Mouse (Mus musculus) layer of hippocampus, adult 8-10 months (tissue): ENCODE results near the gene Bhlhe23. TPM values are rescaled to one million over a fixed set of nuclear protein-coding genes. Genes with fewer than 3 reads are reported as not detected.

Source experiments
- DNase-seq, 2 experiments: peaks; one replicate each; pipeline ENCODE4 v3.0.0; 2022; ENCODE audit warnings: low spot score in 2 of 2
- total RNA-seq, 4 experiments: library from RNA; stranded (reverse); gene quantifications; 2 replicates each; pipeline ENCODE4 v1.2.4; 2022

The Bhlhe23 gene
- total RNA-seq, 4 experiments from 2014 or later = not detected

DNA sequence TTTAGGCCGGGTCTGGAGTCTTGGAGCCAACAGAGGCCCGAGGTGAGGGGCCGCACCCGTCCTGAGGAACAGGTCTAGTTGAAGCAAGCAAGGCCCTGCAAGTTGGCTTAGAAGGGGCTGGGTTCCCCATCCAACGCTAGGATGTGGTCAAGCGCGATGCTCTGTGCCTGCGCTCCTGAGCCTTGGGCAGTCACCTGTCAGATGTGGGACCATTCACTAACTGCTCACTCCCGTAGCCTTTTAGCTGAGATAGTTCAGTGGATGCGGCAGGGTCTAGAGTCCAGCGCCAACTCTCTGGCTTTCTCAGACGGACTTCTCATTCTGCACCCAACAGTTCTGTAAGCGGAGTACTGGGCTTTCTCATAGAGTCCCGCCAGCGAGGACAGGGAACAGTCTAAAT lies 1.1 kb downstream of the Bhlhe23 start:
- DNase-seq = no peak

GRCm38 (mm10) chr2:180775223-180775622 lies 1.5 kb downstream of the Bhlhe23 start:
- no peak for DNase-seq

- no peak for DNase-seq
These were observed 11.0 kb downstream of the Bhlhe23 start for GRCm38 (mm10) chr2:180765713-180766112.

GRCm38 (mm10) chr2:180764986-180765385 lies 11.7 kb downstream of the Bhlhe23 start:
- no peak for DNase-seq

DNA sequence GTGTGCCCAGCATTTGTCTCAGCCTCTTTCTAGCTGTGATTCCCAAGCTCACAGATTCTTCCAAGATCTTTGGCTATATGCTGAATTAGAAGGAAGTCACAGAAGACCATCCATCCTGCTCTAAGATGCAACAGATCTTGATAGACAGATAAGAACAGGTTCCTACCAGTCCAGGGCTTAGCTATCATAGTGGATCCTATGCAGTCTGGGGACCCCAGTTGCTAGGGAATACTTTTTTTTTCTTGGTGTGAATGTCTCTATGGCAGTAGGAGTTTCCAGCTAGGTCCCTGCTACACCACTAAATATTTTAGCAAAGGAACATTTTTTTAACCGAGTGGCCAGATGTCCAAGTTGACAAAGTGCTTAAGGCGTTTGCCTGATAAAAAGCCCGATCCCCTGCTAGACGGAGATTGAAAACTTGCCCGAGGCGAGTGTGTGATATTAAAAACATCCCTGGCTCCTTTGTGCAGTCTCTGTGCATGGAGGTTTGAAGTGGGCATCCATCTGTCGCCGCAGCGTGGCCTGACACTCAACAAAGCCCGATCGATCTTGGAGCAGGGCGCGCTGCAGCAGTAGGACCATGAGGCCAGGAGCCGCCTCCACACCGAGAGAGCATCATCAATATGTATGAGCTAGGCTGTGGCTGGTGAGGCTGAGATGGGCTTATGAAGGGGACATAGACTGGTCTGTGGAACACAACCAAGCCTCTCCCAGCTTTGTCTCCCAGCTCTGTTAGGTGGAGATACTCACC lies 18.0 kb downstream of the Bhlhe23 start:
- DNase-seq = no peak

DNA sequence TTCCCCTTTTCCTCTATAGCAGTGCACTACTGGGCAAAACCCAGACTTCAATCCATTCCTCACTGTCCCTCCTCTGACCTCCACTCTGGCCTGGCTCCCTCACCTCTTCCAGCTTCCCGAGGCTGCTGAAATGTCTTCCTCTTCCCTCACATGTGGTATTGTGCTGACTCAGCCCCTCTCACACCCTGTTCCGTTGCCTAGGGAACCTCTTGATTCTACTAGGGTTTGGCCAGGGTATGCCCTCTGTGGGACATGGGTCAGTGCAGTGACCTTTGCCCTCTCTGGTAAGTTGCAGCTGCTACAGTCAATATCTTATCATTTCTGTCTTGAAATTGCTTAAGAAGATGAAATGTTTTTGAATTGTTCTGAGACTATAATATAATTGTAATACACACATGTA lies 19.9 kb downstream of the Bhlhe23 start:
- DNase-seq = no peak

DNA sequence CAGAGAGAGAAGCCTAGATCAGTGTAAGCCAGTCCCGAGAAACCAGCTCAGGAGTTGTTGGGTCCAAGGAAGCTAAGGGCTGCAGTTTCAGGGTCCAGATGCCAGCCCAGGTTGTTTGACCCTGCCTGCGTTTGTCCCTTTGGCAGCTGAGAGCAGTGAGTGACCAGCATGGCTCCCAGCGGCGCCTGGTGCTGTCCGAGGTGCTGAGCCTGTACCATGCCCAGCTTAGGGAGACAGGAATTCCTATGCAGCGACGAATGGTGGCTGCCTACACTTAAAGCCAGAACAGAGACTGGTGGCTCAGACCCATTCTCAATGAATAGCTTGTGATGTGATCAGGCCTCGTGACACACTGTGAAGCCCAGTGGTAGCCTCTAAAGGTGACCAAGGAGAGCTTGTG lies 20.8 kb downstream of the Bhlhe23 start:
- no peak for DNase-seq

- no peak for DNase-seq
These were observed 21.6 kb downstream of the Bhlhe23 start for GRCm38 (mm10) chr2:180754976-180755688.

DNA sequence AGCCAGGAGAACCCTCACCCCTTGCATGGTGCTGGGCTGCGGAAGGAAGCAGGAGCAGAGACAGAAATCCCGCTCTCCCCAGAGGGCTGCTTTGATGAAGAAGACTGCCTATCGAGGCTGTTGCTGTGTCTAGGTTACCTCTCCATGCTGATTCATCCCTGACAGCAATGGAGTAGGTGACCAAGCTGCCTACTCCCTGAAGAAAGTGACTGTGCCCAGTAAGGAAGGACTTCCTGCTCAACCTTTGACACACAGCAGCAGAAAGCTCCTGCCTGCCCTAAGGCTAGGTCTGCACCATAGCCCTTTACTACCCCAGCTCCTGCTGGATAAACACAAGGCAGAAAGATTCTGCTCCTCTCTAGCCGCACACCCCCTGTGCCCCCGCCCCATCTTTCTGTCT lies 27.8 kb downstream of the Bhlhe23 start:
- no peak for DNase-seq

DNA sequence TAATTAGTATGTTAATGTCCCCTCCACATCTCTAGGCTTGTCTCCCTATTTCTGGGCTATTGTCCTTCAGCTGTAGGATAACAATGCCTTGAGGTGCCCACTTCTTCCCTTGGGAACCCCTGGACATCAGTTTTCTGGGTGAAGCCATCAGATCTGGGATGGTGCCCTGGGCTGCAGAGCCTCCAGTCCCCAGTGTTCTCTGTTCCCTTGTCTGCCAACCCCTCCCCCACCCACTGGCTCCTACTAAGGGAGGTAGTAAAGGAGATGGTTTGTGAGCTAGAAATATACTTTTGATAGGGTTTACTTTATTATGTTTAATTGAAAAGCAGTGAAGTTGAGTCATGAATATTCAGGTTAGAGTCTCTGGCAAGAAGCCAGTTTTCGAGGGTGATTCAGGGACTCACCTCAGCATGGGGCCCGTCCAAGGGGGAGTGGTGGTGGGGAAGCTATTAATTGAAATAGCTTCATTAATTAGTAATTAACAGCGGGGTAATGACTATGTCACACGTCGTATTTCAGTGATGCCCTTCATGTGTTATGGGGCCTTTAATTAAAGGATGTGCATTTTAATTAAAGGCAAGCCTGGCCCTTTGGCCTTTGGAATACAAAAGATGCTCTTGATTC lies 30.0 kb downstream of the Bhlhe23 start:
- DNase-seq = no peak

- DNase-seq = peak; percentile 52 to 85
These were observed 31.3 kb downstream of the Bhlhe23 start for GRCm38 (mm10) chr2:180745248-180745927.

- DNase-seq = no peak
These were observed 33.4 kb downstream of the Bhlhe23 start for GRCm38 (mm10) chr2:180743321-180743720.

- DNase-seq = no peak
These were observed 33.9 kb downstream of the Bhlhe23 start for GRCm38 (mm10) chr2:180742820-180743219.

GRCm38 (mm10) chr2:180741421-180741820 lies 35.3 kb downstream of the Bhlhe23 start:
- no peak for DNase-seq

DNA sequence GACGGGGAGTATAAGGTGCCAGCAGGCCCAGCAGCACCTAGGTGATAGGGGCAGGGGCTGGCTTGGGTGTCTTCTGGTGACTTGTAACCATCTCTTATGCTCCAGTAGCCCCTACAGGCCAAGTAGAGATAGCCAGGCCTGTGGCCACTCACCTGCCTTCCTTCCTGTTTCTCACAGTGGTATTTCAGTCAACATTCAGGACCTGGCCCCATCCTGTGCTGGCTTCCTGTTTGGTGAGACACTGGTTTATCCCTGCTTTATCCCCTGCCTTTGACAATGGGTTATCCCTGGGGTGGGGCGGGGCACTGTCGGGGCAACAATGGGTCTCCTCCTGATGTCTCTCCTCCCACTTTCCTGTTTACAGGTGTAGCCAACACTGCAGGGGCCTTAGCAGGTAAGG lies 36.4 kb downstream of the Bhlhe23 start:
- no peak for DNase-seq

DNA sequence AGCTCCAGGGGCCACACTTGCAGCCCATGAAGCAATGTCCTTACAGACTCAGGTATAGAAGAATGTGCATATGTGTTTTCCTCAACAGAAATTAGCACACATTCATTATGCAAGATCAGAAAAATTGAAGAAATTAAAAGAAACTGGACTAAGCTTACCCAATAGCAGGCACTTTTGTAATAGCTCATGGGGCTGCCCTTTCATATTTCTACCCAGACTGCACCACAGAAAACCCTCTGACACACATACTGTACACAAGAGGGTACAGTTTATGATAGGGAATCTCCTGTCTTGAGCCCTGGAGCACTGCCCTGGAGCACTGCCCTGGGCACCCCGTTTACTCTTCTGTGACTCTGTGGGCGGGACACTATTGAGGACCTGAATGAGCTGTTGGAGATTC lies 38.7 kb downstream of the Bhlhe23 start:
- no peak for DNase-seq

DNA sequence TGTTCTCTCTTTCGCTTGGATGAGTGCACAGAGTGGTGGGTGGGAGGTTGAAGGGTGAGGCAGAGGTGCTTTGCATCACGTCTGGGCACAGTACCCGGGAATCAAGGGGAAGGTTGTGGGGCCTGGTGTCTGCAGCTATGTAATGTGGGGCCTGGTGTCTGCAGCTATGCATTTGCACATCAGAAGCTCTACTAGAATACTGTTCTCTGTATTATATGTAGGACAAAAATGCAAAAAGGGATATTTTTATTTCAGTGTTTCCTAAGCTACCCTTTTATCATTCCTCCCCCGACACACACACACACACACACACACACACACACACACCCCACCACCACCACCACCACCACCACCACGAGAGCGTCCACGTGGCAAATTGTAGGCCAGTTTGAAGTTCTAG lies 41.5 kb downstream of the Bhlhe23 start:
- no peak for DNase-seq

GRCm38 (mm10) chr2:180731984-180732383 lies 44.7 kb downstream of the Bhlhe23 start:
- DNase-seq = no peak

DNA sequence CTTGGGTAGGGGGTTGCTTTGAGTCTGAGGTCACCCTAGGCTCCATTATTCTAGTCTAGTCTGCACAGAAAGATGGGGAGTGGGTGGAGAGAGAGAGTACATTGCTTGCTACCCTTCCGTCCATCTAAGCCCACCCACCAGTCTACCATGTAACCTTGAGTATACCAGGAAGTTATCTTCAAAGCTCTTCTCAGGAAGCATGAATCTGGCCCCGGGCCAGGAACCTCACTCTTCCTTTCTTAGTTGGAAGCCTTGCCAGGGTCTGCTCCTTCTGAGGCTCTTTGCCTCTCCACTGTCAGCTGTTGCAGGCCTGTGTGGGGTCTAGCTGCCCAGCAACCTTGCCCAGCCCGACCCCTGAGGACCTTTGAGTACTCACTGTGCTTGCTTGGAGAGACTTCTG lies 45.7 kb downstream of the Bhlhe23 start:
- no peak for DNase-seq

GRCm38 (mm10) chr2:180727613-180728021 lies 49.1 kb downstream of the Bhlhe23 start:
- no peak for DNase-seq

DNA sequence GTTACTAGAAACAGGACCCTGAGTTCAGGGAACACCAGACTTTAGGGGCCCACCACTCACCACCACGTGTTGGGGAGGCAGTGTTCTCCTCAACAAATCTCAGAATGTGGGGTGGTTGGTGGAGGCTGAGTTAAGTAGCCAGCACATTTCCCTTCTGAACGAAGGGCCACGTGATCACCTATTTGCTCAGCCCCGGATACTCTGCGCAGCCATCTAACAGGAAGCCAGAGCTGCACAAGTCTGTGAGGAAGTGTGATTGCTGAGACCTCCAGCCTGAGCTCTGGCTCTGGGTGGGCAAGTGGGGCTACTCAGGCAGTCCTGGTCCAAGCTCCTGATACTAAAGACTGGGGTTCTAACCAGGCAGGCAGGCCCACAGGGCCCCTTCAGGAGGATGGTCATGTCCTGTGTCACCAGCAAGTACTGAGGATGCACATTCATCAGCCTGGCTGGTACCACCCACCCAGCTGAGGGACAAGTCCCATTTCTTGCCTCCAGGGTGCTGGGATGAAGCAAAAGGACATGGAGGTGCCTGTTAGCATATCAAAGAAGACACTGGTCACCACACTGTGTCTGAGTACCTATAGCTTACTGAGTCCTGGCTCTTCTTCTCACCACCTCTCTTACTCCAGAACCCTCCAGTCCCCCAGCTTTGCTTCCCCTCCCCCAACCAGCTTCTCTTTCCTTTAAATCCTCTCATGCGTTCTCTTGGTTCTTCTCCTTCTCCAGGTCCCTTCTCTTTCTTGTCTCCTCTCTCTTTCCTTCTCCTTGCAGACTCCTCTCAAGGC lies 49.9 kb downstream of the Bhlhe23 start:
- DNase-seq = no peak
